Mouse (Mus musculus) neural tube, embryonic 13.5 days (tissue): ENCODE measurements at regions not wholly inside any gene's neighbourhood (a gene's known extent, or its start where the extent isn't known, plus 50 kb on each side); places are given as distances from the start of the nearest gene placed in this dataset.

Experiments used
- ATAC-seq: fragments of 200-750 bp; cut with Nextera tagmentation; 2 replicates; pipeline ENCODE4 v1.8.0; 2017; ENCODE audit warnings: low read depth, mild to moderate bottlenecking, moderate TSS enrichment, moderate library complexity
- H3K27ac ChIP-seq: fragments of 300-500 bp; sonication (generic); replicated peaks from 2 replicates; pipeline ENCODE4 v1.5.1; 2015; ENCODE audit warnings: moderate library complexity, mild to moderate bottlenecking, inconsistent platforms
- H3K27me3 ChIP-seq: fragments of 300-500 bp; sonication (generic); 2 replicates; pipeline ENCODE4 v1.6.1; 2015; ENCODE audit warnings: mild to moderate bottlenecking, inconsistent platforms
- H3K36me3 ChIP-seq: fragments of 300-500 bp; sonication (generic); 2 replicates; pipeline ENCODE4 v1.6.1; 2015; ENCODE audit warnings: mild to moderate bottlenecking, inconsistent platforms
- H3K4me1 ChIP-seq: fragments of 300-500 bp; sonication (generic); replicated peaks from 2 replicates; pipeline ENCODE4 v1.6.1; 2015; ENCODE audit warnings: inconsistent platforms
- H3K4me2 ChIP-seq: fragments of 300-500 bp; sonication (generic); 2 replicates; pipeline ENCODE4 v1.6.1; 2015; ENCODE audit warnings: inconsistent platforms, mild to moderate bottlenecking, moderate library complexity
- H3K4me3 ChIP-seq: fragments of 300-500 bp; sonication (generic); 2 replicates; pipeline ENCODE4 v1.5.1; 2015; ENCODE audit warnings: mild to moderate bottlenecking, inconsistent platforms
- H3K9ac ChIP-seq: fragments of 300-500 bp; sonication (generic); 2 replicates; pipeline ENCODE4 v1.6.1; 2015; ENCODE audit warnings: moderate library complexity, mild to moderate bottlenecking, inconsistent platforms
- H3K9me3 ChIP-seq: fragments of 300-500 bp; sonication (generic); 2 replicates; pipeline ENCODE4 v1.6.1; 2016; ENCODE audit warnings: inconsistent platforms
- WGBS: fragments of 180-500 bp; shearing (Covaris S2); methylation state at CpG from one replicate; pipeline ENCODE4 v1.1.7; 2015; 5-methylcytosine and 5-hydroxymethylcytosine counted together

DNA sequence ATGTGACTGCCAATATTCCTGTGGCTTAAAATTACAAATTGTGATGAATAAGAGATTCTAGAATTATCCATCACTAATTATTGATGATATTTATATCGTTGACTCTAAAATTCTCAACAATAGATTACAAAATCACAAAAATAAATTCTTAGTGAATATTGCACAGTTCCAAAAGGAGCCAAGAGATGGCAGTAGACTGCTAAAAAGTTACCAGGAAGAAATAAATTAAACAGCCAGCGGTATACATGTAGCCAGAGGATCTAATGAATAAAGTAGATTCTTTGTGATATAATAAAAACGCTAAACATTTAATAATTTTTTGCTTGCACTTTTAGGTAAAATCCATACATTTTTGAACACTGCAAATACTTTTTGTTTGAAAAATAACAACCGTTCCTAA lies 294.7 kb downstream of the Lipi start:
- no peak overlapping the region for H3K9ac ChIP-seq
- WGBS = 48% methylated on average over 4 of the region's 4 CpGs
- no peak for ATAC-seq
- no peaks in the 10 kb centered on the region for H3K9me3 ChIP-seq
- H3K4me1 ChIP-seq = no peaks in the 10 kb centered on the region
- no peak overlapping the region for H3K27ac ChIP-seq
- H3K4me2 ChIP-seq = no peak overlapping the region
- H3K4me3 ChIP-seq = no peak overlapping the region
- no peaks in the 10 kb centered on the region for H3K27me3 ChIP-seq
- H3K36me3 ChIP-seq = no peaks in the 10 kb centered on the region

DNA sequence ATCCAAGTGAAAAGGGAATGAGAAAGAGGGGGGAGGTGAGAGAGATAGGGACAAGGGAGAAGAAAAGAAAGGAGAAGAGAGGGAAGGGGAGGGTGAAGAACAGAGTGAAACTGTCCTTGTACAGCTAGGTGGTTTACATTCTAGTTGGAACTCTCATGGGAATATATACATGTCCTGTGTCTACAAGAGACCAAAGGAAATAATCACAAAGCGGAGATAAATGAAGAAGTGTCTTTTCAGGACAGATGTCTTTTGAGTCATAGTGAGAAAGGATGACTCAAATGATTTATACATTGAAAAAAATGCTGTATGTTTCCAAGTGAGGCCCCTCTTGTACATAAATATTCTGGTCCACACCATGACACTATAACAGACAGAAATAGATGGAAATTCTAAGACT lies 298.7 kb downstream of the Lipi start:
- Histone ChIP-seq H3K4me2 (no peak overlapping the region), H3K4me1 (no peaks in the 10 kb centered on the region), H3K27ac (no peak overlapping the region), H3K9ac (no peak overlapping the region), H3K27me3 (no peaks in the 10 kb centered on the region), H3K9me3 (no peaks in the 10 kb centered on the region), H3K4me3 (no peak overlapping the region), H3K36me3 (no peaks in the 10 kb centered on the region)
- WGBS = 89% methylated on average over 1 of the region's 1 CpGs
- ATAC-seq = no peak

DNA sequence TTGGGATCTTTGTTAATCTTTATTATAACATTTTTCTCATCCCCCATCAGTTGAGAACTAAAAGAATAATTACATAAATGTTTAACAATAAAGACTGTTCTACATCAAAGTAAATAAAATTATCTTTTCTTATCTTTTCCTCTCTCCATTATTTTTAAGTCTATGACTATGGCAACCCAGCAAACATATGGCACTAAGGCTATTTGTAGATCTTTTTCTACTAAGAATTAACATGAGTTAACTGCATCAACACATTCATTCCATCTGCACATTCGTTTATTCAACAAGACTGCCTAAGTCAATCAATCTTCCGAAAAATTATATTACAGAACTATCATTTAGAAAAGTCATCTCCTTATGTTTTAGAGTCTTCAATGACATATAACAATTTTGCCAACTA lies 300.1 kb downstream of the Lipi start:
- WGBS = 88% methylated on average over 2 of the region's 2 CpGs
- H3K4me3 ChIP-seq = no peak overlapping the region
- no peaks in the 10 kb centered on the region for H3K36me3 ChIP-seq
- no peak for ATAC-seq
- H3K4me1 ChIP-seq = no peaks in the 10 kb centered on the region
- H3K4me2 ChIP-seq = no peak overlapping the region
- no peaks in the 10 kb centered on the region for H3K9me3 ChIP-seq
- no peaks in the 10 kb centered on the region for H3K27me3 ChIP-seq
- no peak overlapping the region for H3K9ac ChIP-seq
- no peak overlapping the region for H3K27ac ChIP-seq

DNA sequence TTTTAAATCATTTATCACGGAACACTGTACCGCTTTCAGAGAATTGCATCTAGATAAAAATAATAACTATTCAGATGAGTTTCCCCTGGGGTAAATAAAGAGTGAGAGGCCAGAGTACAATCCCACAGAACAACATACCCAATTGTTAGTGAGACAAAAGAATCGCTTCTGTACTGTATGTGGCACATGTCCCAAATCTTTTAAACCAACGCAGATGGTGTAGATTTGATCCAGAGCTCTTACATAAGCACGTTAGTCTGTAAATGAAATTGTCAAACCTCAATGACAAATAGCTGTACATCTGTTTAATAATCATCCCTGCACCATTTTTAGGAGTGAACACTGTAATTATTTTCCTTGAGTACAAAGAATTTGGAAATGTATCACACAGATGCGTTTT lies 322.0 kb downstream of the Lipi start:
- Histone ChIP-seq H3K4me3 (no peak overlapping the region), H3K4me2 (no peak overlapping the region), H3K27me3 (no peaks in the 10 kb centered on the region), H3K9ac (no peak overlapping the region), H3K27ac (no peak overlapping the region), H3K9me3 (no peaks in the 10 kb centered on the region), H3K4me1 (no peaks in the 10 kb centered on the region; the same call in 1 of the 2 replicates), H3K36me3 (no peaks in the 10 kb centered on the region)
- 61% methylated on average over 6 of the region's 6 CpGs for WGBS
- no peak for ATAC-seq

DNA sequence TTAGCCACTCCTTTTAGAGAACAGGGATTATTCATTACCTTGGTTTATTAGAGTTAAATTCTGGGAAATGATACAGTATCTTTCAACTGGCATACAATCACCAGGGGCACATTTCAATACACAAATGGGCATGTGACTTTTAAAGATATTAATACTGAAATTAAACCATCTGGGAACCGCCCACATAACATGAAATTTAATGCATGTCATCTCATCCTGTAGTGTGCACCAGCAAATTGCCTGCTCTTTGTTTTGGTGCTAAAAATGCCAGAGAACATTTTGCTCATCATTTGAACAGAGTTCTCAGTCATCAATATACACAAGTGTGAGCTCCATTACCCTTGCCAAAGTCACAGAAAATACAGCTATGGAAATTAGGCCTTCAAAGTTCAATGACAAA lies 330.9 kb downstream of the Lipi start:
- no peaks in the 10 kb centered on the region for H3K4me1 ChIP-seq
- H3K9ac ChIP-seq = no peak overlapping the region
- 80% methylated on average over 1 of the region's 1 CpGs for WGBS
- no peak for ATAC-seq
- no peak overlapping the region for H3K27ac ChIP-seq
- H3K36me3 ChIP-seq = no peaks in the 10 kb centered on the region
- no peaks in the 10 kb centered on the region for H3K27me3 ChIP-seq
- no peak overlapping the region for H3K4me3 ChIP-seq
- H3K9me3 ChIP-seq = no peaks in the 10 kb centered on the region
- H3K4me2 ChIP-seq = no peak overlapping the region

DNA sequence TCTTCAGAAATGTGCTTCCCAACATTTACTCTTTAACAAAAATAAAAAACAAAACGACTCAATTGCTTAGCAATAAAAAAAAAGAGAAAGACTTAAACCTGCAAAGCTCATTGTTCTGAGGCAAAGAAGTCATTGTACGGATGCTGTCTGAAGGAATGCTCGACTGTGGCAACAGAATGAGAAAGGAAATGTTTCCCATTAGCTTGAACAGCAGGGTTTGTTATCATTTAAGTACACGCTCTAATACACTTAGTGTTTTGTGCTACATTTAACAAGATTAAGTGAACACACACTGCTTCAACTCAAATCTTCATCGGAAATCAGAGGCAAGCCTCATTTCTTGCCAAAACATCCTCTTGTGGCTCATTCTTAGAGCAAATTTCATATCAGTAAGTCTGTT lies 336.7 kb downstream of the Lipi start:
- H3K27ac ChIP-seq = peak overlapping the region; percentile 46; the same call in 1 of the 2 replicates
- peaks cover 3% of the 10 kb centered on the region; the same call in 1 of the 2 replicates for H3K4me1 ChIP-seq
- no peak overlapping the region for H3K4me3 ChIP-seq
- no peaks in the 10 kb centered on the region for H3K27me3 ChIP-seq
- ATAC-seq = no peak
- H3K9ac ChIP-seq = no peak overlapping the region
- H3K9me3 ChIP-seq = no peaks in the 10 kb centered on the region
- H3K4me2 ChIP-seq = no peak overlapping the region
- no peaks in the 10 kb centered on the region for H3K36me3 ChIP-seq
- 21% methylated on average over 5 of the region's 5 CpGs for WGBS

DNA sequence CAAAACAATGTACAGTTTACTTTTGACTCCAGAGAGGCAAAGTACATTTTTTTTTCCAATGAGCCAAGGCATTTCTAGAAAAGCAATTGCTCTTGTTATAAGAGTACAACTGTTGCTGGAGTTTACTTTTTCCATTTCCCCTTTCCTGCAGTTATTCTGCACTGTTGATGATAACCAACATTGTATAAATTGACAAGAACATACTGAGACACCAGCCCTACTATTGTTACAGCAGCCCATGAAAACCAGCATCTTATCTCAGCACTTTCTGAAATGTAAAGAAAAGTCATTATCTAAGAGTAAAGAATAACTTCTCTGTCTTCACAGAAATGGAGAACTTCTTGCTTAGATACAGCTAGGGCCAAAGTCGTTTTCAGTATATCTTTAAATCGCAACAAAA lies 345.5 kb downstream of the Lipi start:
- 90% methylated on average over 2 of the region's 2 CpGs for WGBS
- H3K27me3 ChIP-seq = no peaks in the 10 kb centered on the region
- H3K4me1 ChIP-seq = no peaks in the 10 kb centered on the region
- no peak overlapping the region for H3K9ac ChIP-seq
- H3K27ac ChIP-seq = no peak overlapping the region
- no peaks in the 10 kb centered on the region for H3K9me3 ChIP-seq
- H3K36me3 ChIP-seq = no peaks in the 10 kb centered on the region
- no peak for ATAC-seq
- no peak overlapping the region for H3K4me3 ChIP-seq
- no peak overlapping the region for H3K4me2 ChIP-seq

DNA sequence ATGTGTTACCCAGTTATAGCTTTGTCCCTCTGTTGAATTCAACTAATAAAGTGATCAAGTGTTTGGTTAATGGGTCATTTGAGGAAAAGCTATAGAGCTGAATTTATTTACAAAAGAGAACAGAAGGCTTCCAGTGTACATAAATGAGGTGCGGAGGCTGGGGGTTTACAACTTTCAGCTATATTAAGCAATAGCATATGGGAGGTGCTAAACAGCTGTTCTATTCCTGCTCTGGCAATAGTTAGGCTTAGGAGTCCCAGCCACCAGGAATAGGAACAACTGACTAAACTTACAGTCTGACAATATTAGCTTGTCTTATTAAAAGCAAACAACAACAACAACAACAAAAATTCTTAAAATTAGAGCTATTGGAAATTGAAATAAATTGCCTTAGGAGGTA lies 353.7 kb downstream of the Lipi start:
- Histone ChIP-seq H3K4me1 (no peaks in the 10 kb centered on the region), H3K27me3 (no peaks in the 10 kb centered on the region), H3K27ac (no peak overlapping the region), H3K9ac (no peak overlapping the region), H3K4me2 (no peak overlapping the region), H3K36me3 (no peaks in the 10 kb centered on the region), H3K4me3 (no peak overlapping the region), H3K9me3 (no peaks in the 10 kb centered on the region)
- ATAC-seq = no peak
- WGBS = 72% methylated on average over 1 of the region's 1 CpGs

DNA sequence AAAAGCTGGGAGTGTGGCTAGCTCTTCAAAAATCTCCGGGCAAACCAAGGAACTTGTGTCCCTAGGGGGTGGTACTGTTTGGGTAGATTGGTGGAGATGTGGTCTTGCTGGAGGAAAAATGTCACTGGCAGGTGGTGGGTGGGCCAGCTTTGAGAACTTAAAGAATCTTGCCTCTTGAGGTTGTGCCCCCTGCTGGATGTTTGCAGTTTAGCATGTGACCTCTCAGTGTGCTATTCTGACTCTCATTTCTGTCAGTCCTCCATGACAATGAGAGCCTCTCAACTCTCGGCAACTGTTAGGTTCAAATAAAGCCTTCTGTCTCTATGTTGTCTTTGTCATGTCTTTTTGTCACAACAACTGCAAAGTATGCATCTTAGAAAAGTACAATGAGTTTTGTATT lies 392.5 kb downstream of the Lipi start:
- WGBS = 66% methylated on average over 2 of the region's 2 CpGs
- H3K4me3 ChIP-seq = no peak overlapping the region

DNA sequence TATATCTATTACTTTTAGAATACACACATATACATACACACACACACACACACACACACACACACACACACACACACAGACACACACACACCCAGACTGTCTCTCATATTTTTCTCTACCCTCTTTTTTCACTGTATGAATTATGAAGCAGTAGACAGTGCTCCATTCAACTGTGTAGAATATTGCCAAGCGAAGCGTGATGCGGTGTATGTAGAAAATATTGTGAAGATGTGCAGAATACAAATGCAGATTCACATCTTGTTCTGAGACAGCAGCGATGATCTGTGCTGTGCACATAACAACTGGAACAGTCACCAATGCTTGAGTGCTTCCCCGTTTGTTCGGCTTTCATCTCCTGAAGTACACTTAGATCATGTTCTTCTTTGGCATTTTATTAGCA lies 395.5 kb downstream of the Lipi start:
- Histone ChIP-seq H3K27me3 (no peaks in the 10 kb centered on the region), H3K9ac (no peak overlapping the region), H3K4me3 (no peak overlapping the region), H3K36me3 (no peaks in the 10 kb centered on the region), H3K4me2 (no peak overlapping the region), H3K27ac (no peak overlapping the region), H3K9me3 (no peaks in the 10 kb centered on the region), H3K4me1 (peaks cover 6% of the 10 kb centered on the region; the same call in 1 of the 2 replicates)
- WGBS = 86% methylated on average over 6 of the region's 6 CpGs
- ATAC-seq = no peak

More for the DNA sequence above, 392.5 kb downstream of the Lipi start:
- Histone ChIP-seq H3K4me2 (no peak overlapping the region), H3K9me3 (no peaks in the 10 kb centered on the region), H3K27ac (no peak overlapping the region), H3K27me3 (no peaks in the 10 kb centered on the region), H3K4me1 (peaks cover 6% of the 10 kb centered on the region; the same call in 1 of the 2 replicates), H3K9ac (no peak overlapping the region), H3K36me3 (no peaks in the 10 kb centered on the region)
- no peak for ATAC-seq

DNA sequence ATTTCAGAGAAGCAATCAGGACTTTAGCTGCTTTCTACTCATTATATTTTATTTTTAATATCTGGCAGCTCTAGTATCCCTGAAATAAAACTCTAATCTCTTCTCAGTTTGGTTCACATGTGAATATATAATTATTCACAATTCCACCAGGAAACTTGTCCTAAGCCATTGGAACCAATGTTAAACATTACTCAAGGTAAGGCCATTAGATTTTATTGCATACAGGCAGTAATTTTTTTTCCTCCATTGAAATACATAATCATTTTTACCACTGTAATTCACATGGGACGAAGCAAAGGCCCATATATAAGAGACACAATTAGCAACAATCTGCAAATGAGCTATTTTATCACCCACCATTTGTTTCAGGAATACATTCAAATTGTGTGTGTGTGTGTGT lies 419.8 kb downstream of the Lipi start:
- no peak overlapping the region for H3K4me3 ChIP-seq
- H3K27ac ChIP-seq = no peak overlapping the region
- H3K4me2 ChIP-seq = no peak overlapping the region
- 80% methylated on average over 1 of the region's 1 CpGs for WGBS
- H3K4me1 ChIP-seq = no peaks in the 10 kb centered on the region
- H3K9me3 ChIP-seq = no peaks in the 10 kb centered on the region
- no peak for ATAC-seq
- no peaks in the 10 kb centered on the region for H3K27me3 ChIP-seq
- no peaks in the 10 kb centered on the region for H3K36me3 ChIP-seq
- H3K9ac ChIP-seq = no peak overlapping the region

DNA sequence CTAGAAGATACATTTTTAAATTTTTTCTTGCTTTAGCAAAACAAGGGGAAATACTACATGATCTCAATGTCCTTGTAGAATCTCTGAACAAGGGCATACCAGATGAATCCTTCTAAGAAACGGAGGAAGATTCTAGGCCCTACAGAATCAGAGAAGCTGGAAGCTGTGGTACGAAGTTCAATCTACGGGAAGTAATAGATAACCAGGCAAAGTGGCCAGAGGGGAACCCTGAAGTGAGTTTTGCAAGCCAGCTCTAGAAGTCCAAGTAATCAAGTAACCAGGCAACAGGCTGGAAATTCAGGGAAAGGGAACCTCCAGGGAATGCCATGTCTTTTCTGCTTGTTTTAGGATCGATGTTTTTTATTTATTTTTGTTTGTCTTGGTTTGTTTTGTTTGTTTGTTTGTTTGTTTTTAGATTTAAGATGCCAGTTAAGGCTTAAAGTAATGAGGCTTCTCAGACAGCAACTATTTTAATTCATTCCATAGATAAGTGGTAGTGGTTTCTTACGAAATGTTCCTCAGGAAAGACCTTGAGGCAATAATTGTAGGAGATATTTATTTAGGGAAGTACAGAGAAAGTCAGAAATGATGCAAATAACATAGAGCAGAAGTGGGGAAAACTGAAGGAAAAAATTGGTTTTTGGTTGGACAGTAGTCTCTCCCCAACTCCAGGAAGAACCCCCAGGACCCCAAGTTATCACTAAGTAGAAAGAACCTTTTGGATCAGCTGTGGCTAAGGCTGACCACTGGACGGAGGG lies 420.7 kb downstream of the Lipi start:
- Histone ChIP-seq H3K27me3 (no peaks in the 10 kb centered on the region), H3K36me3 (no peaks in the 10 kb centered on the region), H3K9ac (no peak overlapping the region), H3K9me3 (no peaks in the 10 kb centered on the region), H3K27ac (no peak overlapping the region), H3K4me1 (no peaks in the 10 kb centered on the region), H3K4me2 (no peak overlapping the region), H3K4me3 (no peak overlapping the region)
- no peak for ATAC-seq
- WGBS = 82% methylated on average over 6 of the region's 6 CpGs

DNA sequence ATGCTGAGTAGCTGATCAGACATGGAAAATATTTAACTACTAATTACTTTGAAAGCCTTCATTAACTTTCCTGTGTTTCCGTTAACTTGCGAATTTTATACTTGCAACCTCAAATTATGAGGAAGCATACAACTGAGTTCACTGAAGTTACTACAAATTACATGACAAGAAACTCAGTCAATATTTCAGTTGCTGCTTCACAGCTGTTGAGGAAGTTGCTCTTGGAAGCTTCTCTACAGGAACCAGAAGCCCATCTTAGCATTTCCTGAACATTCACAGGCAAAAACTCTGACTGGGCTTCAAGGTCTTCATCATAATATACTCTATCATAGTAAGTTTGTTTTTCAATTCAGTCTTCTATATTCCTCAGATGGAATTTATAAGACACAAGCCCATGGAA lies 426.1 kb downstream of the Lipi start:
- no peaks in the 10 kb centered on the region for H3K9me3 ChIP-seq
- no peak for ATAC-seq
- WGBS = 94% methylated on average over 2 of the region's 2 CpGs

More for the DNA sequence above, 426.1 kb downstream of the Lipi start:
- Histone ChIP-seq H3K4me2 (no peak overlapping the region), H3K27ac (no peak overlapping the region), H3K4me1 (no peaks in the 10 kb centered on the region), H3K9ac (no peak overlapping the region), H3K27me3 (no peaks in the 10 kb centered on the region), H3K4me3 (no peak overlapping the region), H3K36me3 (no peaks in the 10 kb centered on the region)
